Mouse (Mus musculus): Measurements from ENCODE around the gene Tfrc. TPM values are rescaled to one million over a fixed set of nuclear protein-coding genes. Genes with fewer than 3 reads are reported as not detected.
"Not testable (repeated sequence)": the region's sequence is repeated elsewhere in the genome, so short reads cannot be mapped to it uniquely, and the experiment has no call there.

Gene Tfrc
- polyA plus RNA-seq, 1 experiment = 12.0 TPM

DNA sequence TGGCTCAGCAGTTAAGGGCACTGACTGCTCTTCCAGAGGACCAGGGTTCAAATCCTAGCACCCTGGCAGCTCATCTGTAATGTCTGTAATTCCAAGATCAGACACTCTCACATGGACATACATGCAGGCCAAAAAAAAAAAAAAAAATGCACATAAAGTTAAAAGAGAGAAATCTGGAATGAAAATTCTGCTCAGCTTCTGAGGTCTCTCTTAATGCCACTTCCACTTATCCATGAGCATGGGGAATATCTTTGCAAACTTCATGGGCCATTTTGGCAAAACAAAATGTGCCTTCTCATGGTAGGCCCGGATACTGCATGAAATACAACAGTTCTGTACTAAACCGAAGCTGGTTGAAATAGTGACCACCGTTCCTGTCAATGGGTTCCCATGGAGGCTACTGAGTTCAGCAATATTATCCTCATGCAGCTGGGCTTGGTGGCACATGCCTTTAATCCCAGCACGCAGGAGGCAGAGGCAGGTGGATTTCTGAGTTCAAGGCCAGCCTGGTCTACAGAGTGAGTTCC lies 24.8 kb downstream of the Tfrc start:
- no peaks in the 10 kb centered on the region for H3K4me1 ChIP-seq (ENCODE audit: control insufficient read depth, insufficient read depth, low read length)
- H3K4me3 ChIP-seq (ENCODE audit: insufficient read depth, low read depth, low read length) = no peak overlapping the region
- WGBS = 93% methylated on average over 4 of the region's 4 CpGs
- no peak for TF ChIP-seq CTCF (conservative IDR thresholded peaks at IDR 0.05; ENCODE audit: insufficient read depth, insufficient read length, low read depth, low read length)
- no peak for TF ChIP-seq POLR2A (IDR thresholded peaks at IDR 0.05; ENCODE audit: low read depth, low read length)
- peaks cover 4% of the 10 kb centered on the region; the same call in 1 of the 2 replicates for H3K36me3 ChIP-seq (ENCODE audit: control insufficient read depth, insufficient read depth, low read length)
- H3K27ac ChIP-seq (ENCODE audit: insufficient read depth, low read depth, low read length) = no peak overlapping the region
- H3K27me3 ChIP-seq (replicated peaks; ENCODE audit: control insufficient read depth, insufficient read depth, low read length) = no peaks in the 10 kb centered on the region
- no peak for DNase-seq

DNA sequence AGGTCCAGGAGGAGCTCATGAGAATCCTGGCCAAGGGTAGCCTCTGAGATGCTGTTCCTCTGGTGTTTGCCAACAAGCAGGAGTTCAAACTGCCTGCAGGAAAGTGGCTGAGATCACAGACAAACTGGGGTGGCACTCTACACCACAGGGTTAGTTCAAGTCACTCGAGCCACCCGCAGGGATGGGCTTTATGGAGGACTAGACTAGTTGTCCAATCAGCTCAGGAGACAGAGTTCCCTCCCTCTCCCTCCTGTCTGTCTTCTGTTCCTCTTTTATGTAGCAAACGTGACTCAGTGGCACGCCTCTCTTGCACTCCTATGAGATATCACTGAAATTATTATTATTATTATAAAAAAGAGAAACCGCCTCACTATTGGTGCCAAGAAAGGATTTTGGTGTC lies 25.5 kb downstream of the Tfrc start:
- Histone ChIP-seq H3K27ac (ENCODE audit: insufficient read depth, low read depth, low read length) (no peak overlapping the region), H3K4me1 (ENCODE audit: control insufficient read depth, insufficient read depth, low read length) (no peaks in the 10 kb centered on the region), H3K27me3 (replicated peaks; ENCODE audit: control insufficient read depth, insufficient read depth, low read length) (no peaks in the 10 kb centered on the region), H3K4me3 (ENCODE audit: insufficient read depth, low read depth, low read length) (no peak overlapping the region), H3K36me3 (ENCODE audit: control insufficient read depth, insufficient read depth, low read length) (peaks cover 4% of the 10 kb centered on the region; the same call in 1 of the 2 replicates)
- TF ChIP-seq CTCF (conservative IDR thresholded peaks at IDR 0.05; ENCODE audit: insufficient read depth, insufficient read length, low read depth, low read length) (no peak), POLR2A (IDR thresholded peaks at IDR 0.05; ENCODE audit: low read depth, low read length) (no peak)
- DNase-seq = no peak
- WGBS = 88% methylated on average over 5 of the region's 5 CpGs

DNA sequence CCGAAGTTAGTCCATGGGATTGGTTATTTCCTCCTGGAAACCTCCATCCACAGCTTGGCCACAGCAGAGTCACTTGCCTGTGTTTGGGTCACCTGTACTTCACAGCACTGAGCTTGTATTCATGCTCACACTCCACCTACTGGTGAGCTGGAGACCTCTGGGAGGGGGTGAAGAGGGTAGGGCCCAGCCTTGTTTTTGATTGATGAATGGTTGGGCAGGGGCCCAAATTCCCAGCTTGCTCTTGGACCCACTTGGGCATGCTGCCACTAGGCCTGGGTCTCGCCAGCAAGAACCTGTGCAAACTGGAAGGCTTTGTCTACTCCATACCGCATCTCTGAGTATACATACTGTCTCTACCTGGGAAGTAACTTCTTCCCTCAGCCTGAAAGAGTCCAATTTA lies 26.6 kb downstream of the Tfrc start:
- Histone ChIP-seq H3K4me1 (ENCODE audit: control insufficient read depth, insufficient read depth, low read length) (no peaks in the 10 kb centered on the region), H3K27ac (ENCODE audit: insufficient read depth, low read depth, low read length) (no peak overlapping the region), H3K36me3 (ENCODE audit: control insufficient read depth, insufficient read depth, low read length) (peaks cover 2% of the 10 kb centered on the region; the same call in 1 of the 2 replicates), H3K27me3 (replicated peaks; ENCODE audit: control insufficient read depth, insufficient read depth, low read length) (no peaks in the 10 kb centered on the region), H3K4me3 (ENCODE audit: insufficient read depth, low read depth, low read length) (no peak overlapping the region)
- TF ChIP-seq CTCF (conservative IDR thresholded peaks at IDR 0.05; ENCODE audit: insufficient read depth, insufficient read length, low read depth, low read length) = peak; percentile 31; the same call in 1 of the 2 replicates
- no peak for TF ChIP-seq POLR2A (IDR thresholded peaks at IDR 0.05; ENCODE audit: low read depth, low read length)
- peak; percentile 17 for DNase-seq
- WGBS = 73% methylated on average over 3 of the region's 3 CpGs

DNA sequence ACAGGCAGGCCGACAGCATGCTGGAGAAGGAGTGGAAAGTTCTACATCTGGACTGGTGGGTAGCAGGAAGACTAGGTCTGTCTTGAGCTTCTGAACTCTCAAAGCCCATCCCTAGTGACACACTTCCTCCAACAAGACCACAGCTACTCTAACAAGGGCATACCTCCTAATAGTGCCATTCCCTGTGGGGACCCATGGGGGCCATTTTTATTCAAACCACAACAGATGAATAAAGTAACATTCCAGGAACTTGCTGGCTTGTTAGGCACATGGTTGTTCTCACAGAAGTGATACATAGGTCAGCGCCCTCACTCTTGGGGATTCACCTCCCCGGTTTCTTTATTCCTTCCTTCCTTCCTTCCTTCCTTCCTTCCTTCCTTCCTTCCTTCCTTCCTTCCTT lies 27.6 kb downstream of the Tfrc start:
- Histone ChIP-seq H3K36me3 (ENCODE audit: control insufficient read depth, insufficient read depth, low read length) (peaks cover 2% of the 10 kb centered on the region; the same call in 1 of the 2 replicates), H3K27me3 (replicated peaks; ENCODE audit: control insufficient read depth, insufficient read depth, low read length) (no peaks in the 10 kb centered on the region), H3K4me3 (ENCODE audit: insufficient read depth, low read depth, low read length) (no peak overlapping the region), H3K27ac (ENCODE audit: insufficient read depth, low read depth, low read length) (no peak overlapping the region), H3K4me1 (ENCODE audit: control insufficient read depth, insufficient read depth, low read length) (no peaks in the 10 kb centered on the region)
- 85% methylated on average over 3 of the region's 3 CpGs for WGBS
- TF ChIP-seq CTCF (conservative IDR thresholded peaks at IDR 0.05; ENCODE audit: insufficient read depth, insufficient read length, low read depth, low read length) = no peak
- no peak for TF ChIP-seq POLR2A (IDR thresholded peaks at IDR 0.05; ENCODE audit: low read depth, low read length)
- DNase-seq = no peak

DNA sequence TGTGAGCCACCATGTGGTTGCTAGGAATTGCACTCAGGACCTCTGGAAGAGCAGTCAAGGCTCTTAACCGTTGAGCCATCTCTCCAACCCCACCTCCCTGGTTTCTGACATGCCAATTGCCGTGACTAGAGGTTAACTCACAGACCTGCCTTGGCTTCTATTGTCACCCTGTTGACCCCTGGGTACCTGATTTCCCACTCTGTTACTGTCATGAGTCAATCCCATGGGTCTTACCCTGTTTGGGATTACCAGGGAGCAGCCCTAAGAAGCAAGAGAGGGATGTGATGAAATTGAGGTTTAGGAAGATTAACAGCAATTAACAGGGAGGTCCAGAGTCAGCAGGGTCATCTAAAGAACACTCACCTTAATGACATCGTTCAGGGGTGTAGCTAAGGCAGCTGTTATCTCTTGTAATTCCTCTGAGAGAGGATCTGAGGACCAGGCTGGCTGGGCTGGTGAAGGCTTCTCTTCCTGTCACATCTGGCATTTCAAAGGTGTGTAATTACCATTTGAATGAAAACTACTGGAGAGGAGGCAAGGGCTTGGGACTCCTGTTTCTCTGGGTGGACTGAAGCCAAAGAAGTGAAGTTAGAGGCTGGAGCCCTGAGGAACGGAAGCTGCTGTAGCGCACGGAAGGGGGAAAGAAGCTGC lies 28.3 kb downstream of the Tfrc start:
- H3K36me3 ChIP-seq (ENCODE audit: control insufficient read depth, insufficient read depth, low read length) = peaks cover 2% of the 10 kb centered on the region; the same call in 1 of the 2 replicates
- H3K27ac ChIP-seq (ENCODE audit: insufficient read depth, low read depth, low read length) = no peak overlapping the region
- no peak for DNase-seq
- no peak overlapping the region for H3K4me3 ChIP-seq (ENCODE audit: insufficient read depth, low read depth, low read length)
- no peaks in the 10 kb centered on the region for H3K27me3 ChIP-seq (replicated peaks; ENCODE audit: control insufficient read depth, insufficient read depth, low read length)
- TF ChIP-seq POLR2A (IDR thresholded peaks at IDR 0.05; ENCODE audit: low read depth, low read length) (no peak), CTCF (conservative IDR thresholded peaks at IDR 0.05; ENCODE audit: insufficient read depth, insufficient read length, low read depth, low read length) (no peak)
- no peaks in the 10 kb centered on the region for H3K4me1 ChIP-seq (ENCODE audit: control insufficient read depth, insufficient read depth, low read length)
- WGBS = 39% methylated on average over 6 of the region's 6 CpGs

DNA sequence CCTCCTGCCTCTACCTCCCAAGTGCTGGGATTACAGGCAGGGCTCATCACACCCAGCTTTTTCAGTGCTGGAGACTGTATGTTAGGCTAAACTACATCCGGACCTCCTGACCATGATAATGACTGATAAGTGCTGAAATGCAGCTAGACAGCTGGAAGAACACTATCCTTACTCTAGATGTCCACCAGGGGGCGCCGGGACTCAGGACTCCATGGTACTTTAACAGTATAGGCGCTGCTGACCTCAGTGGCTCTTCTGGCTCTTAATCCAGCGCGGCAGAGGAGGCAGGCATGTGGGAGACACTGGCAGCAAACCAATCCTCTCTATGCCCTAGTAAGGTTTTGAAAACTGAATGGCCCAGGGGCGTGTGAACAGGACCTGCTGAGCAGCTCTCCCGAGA lies 29.8 kb downstream of the Tfrc start:
- Histone ChIP-seq H3K27ac (ENCODE audit: insufficient read depth, low read depth, low read length) (no peak overlapping the region), H3K4me1 (ENCODE audit: control insufficient read depth, insufficient read depth, low read length) (no peaks in the 10 kb centered on the region), H3K36me3 (ENCODE audit: control insufficient read depth, insufficient read depth, low read length) (no peaks in the 10 kb centered on the region), H3K4me3 (ENCODE audit: insufficient read depth, low read depth, low read length) (no peak overlapping the region), H3K27me3 (replicated peaks; ENCODE audit: control insufficient read depth, insufficient read depth, low read length) (no peaks in the 10 kb centered on the region)
- DNase-seq = peak; percentile 87
- TF ChIP-seq POLR2A (IDR thresholded peaks at IDR 0.05; ENCODE audit: low read depth, low read length) (no peak), CTCF (conservative IDR thresholded peaks at IDR 0.05; ENCODE audit: insufficient read depth, insufficient read length, low read depth, low read length) (peak; percentile 86)
- WGBS = 10% methylated on average over 8 of the region's 8 CpGs

DNA sequence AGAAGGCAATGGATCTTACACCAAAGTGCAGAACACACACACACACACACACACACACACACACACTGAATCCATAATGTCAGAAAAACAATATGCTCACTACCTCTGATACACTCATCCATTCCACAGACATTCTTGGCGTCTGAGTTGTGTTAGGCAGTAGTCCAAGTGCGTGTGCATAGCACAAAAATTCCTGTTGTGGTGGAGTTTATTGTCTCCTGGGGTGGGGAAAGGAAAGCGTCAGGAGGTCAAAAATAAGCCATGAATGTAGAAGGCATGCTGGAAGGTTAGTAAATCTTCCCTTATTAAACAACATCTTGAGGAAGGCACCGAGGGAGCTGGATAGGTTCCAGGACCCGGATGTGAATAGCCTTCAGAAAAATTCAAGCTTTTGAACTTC lies 31.4 kb downstream of the Tfrc start:
- TF ChIP-seq POLR2A (IDR thresholded peaks at IDR 0.05; ENCODE audit: low read depth, low read length) (no peak), CTCF (conservative IDR thresholded peaks at IDR 0.05; ENCODE audit: insufficient read depth, insufficient read length, low read depth, low read length) (no peak)
- 49% methylated on average over 5 of the region's 5 CpGs for WGBS
- H3K36me3 ChIP-seq (ENCODE audit: control insufficient read depth, insufficient read depth, low read length) = no peaks in the 10 kb centered on the region
- peak; percentile 75 for DNase-seq
- H3K27me3 ChIP-seq (replicated peaks; ENCODE audit: control insufficient read depth, insufficient read depth, low read length) = no peaks in the 10 kb centered on the region
- peaks cover 5% of the 10 kb centered on the region for H3K4me1 ChIP-seq (ENCODE audit: control insufficient read depth, insufficient read depth, low read length)
- H3K27ac ChIP-seq (ENCODE audit: insufficient read depth, low read depth, low read length) = no peak overlapping the region
- no peak overlapping the region for H3K4me3 ChIP-seq (ENCODE audit: insufficient read depth, low read depth, low read length)

DNA sequence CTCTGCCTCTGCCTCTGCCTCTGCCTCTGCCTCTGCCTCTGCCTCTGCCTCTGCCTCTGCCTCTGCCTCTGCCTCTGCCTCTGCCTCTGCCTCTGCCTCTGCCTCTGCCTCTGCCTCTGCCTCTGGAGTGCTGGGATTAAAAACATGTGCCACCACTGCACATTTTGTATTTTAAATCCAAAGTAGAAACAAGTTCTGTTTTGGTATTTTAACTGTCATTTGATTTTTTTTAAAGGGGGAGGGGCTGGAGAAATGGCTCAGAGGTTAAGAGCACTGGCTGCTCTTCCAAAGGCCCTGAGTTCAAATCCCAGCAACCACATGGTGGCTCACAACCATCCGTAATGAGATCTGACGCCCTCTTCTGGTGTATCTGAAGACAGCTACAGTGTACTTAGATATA lies 32.0 kb downstream of the Tfrc start:
- not testable (repeated sequence) for H3K27me3 ChIP-seq (replicated peaks; ENCODE audit: control insufficient read depth, insufficient read depth, low read length); DNase-seq; H3K36me3 ChIP-seq (ENCODE audit: control insufficient read depth, insufficient read depth, low read length); H3K27ac ChIP-seq (ENCODE audit: insufficient read depth, low read depth, low read length); H3K4me3 ChIP-seq (ENCODE audit: insufficient read depth, low read depth, low read length); H3K4me1 ChIP-seq (ENCODE audit: control insufficient read depth, insufficient read depth, low read length)
- WGBS = 72% methylated on average over 2 of the region's 2 CpGs

Data from kidney, adult 2 months (tissue).